Mouse (Mus musculus) liver, adult 2 months (tissue): ENCODE data around the gene Gfy.

Experiments used
- CTCF ChIP-seq: fragments of 200-500 bp; IDR thresholded peaks from 2 replicates; pipeline ENCODE4 v1.5.1; 2011; ENCODE audit warnings: low read depth, low read length, control low read depth
- POLR2A ChIP-seq: fragments of 200-500 bp; IDR thresholded peaks from 2 replicates; pipeline ENCODE4 v1.6.1; 2011; ENCODE audit warnings: low read length, control low read depth; ENCODE audit not compliant: insufficient read depth; ENCODE audit errors: extremely low read depth

- TF ChIP-seq POLR2A (no peak), CTCF (no peak)
Observed at GRCm38 (mm10) chr7:45185921-45186320, 6.6 kb upstream of the Gfy start.
